Mouse (Mus musculus) testis, adult 2 months (tissue): ENCODE data around the gene Bmpr1a. TPM values are rescaled to one million over a fixed set of nuclear protein-coding genes. Genes with fewer than 3 reads are reported as not detected.

ENCODE experiments used
- H3K27ac ChIP-seq: fragments of 200-500 bp; 2 replicates; pipeline ENCODE4 v1.5.1; 2012; ENCODE audit warnings: low read depth, low read length; ENCODE audit not compliant: control insufficient read depth, insufficient read depth
- H3K27me3 ChIP-seq: fragments of 200-500 bp; 2 replicates; pipeline ENCODE4 v1.6.1; 2012; ENCODE audit warnings: mild to moderate bottlenecking, low read length, moderate library complexity; ENCODE audit not compliant: control insufficient read depth, insufficient read depth
- H3K36me3 ChIP-seq: fragments of 200-500 bp; 2 replicates; pipeline ENCODE4 v1.6.1; 2012; ENCODE audit warnings: mild to moderate bottlenecking, low read length; ENCODE audit not compliant: control insufficient read depth, insufficient read depth
- H3K4me1 ChIP-seq: fragments of 200-500 bp; 2 replicates; pipeline ENCODE4 v1.6.1; 2012; ENCODE audit warnings: low read length; ENCODE audit not compliant: control insufficient read depth, insufficient read depth
- H3K4me3 ChIP-seq: fragments of 200-500 bp; 2 replicates; pipeline ENCODE4 v1.5.1; 2012; ENCODE audit warnings: low read depth, mild to moderate bottlenecking, low read length, moderate library complexity, mixed read lengths; ENCODE audit not compliant: control insufficient read depth
- CTCF ChIP-seq: fragments of 200-500 bp; IDR thresholded peaks from 2 replicates; pipeline ENCODE4 v1.5.1; 2012; ENCODE audit warnings: low read depth, mild to moderate bottlenecking, inconsistent platforms, low read length, moderate library complexity; ENCODE audit not compliant: control insufficient read depth, insufficient read depth, insufficient replicate concordance
- POLR2A ChIP-seq: fragments of 200-500 bp; IDR thresholded peaks from 2 replicates; pipeline ENCODE4 v1.6.1; 2012; ENCODE audit warnings: low read depth, mild to moderate bottlenecking, inconsistent platforms, low read length, moderate library complexity; ENCODE audit not compliant: control insufficient read depth
- polyA plus RNA-seq: library from polyadenylated mRNA; depleted of rRNA; stranded (reverse); fragments of >200 nt; gene quantifications from 2 replicates; pipeline ENCODE4 v1.2.3, GENCODE M21; 2012

Gene Bmpr1a
- polyA plus RNA-seq, 1 experiment, result 5.9 TPM

DNA sequence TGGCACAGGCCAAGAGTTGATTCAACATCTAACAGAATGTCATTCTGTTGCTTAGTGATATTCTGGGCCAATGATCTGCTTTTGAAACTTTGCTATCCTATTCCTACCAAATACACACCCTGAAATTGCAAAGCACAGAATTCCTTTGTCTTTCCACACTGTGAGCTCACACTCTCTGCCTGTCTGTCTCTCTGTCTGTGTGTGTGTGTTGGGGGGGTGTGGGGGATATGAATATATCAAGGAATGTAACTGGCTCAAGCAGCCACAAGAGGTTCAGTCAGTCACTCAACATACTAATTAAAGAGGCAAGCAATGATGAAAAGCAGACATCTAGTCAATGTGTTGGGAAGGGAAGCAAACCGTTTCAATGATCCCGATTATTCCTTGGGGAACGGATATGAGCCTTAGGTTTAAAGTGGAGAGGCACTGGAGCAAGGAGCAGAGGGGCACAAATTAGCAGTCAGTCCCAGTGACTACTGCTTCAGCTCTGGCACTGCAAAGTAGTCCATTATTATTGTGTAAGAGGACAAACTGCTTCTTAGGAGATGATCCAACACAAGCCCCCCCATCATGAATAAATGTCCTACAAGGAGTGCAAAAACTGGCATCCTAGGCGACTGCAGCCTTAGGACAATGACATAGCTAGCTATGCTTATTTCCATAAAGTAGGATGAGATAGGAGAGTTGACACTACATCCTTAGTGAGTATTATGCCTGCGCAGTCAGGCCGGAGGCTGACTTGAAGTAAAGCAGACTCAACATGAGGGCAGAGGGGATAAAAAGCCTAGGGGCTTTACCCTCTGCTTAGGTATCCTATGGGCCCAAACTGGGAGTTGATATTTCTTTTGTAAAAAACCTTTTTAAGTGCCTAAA, 19.4 kb downstream of the Bmpr1a start:
- TF ChIP-seq POLR2A, result no peak
- no peak for TF ChIP-seq CTCF
- Histone ChIP-seq H3K4me1 (no peaks in the 10 kb centered on the region), H3K27ac (no peak overlapping the region), H3K4me3 (no peak overlapping the region), H3K27me3 (no peaks in the 10 kb centered on the region), H3K36me3 (no peaks in the 10 kb centered on the region)

DNA sequence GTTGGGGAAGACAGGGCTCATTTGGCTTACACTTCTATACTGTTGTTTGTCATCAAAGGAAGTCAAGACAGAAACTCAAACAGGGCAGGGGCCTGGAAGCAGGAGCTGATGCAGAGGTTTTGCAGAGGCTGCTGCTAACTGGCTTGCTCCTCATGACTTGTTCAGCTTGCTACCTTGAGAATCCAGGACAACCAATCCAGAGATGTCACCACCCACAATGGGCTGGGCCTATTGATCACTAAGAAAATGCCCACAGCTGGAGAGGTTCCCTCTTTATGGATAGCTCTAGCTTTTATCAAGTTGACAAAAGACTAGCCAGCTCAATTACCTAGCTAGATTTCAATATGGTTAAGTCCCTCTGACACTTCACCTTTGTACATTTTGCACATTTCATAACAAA, 31.6 kb downstream of the Bmpr1a start:
- no peaks in the 10 kb centered on the region for H3K27me3 ChIP-seq
- no peaks in the 10 kb centered on the region for H3K36me3 ChIP-seq
- TF ChIP-seq POLR2A, result no peak
- no peak for TF ChIP-seq CTCF
- H3K27ac ChIP-seq, result no peak overlapping the region
- H3K4me1 ChIP-seq, result no peaks in the 10 kb centered on the region
- no peak overlapping the region for H3K4me3 ChIP-seq

DNA sequence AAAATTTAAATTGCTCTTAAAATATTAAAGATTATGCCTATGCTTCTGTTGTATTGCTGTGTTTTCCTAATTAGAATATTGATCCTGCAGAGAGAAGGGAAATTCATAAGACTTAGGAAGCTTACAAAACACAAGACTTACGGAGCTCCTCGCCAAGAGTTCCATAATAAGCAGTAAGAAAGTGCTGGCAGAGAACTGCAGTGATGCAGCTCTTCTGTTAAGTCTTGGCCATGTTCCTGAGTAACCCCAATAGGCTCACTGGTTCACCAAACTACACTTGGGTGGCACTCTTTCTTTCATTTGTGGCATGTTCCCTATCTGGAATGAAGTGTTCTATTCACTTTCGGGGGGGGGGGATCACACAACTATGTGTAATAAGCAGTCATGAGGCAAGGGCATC, 36.9 kb downstream of the Bmpr1a start:
- H3K27ac ChIP-seq, result no peak overlapping the region
- TF ChIP-seq POLR2A (no peak), CTCF (no peak)

DNA sequence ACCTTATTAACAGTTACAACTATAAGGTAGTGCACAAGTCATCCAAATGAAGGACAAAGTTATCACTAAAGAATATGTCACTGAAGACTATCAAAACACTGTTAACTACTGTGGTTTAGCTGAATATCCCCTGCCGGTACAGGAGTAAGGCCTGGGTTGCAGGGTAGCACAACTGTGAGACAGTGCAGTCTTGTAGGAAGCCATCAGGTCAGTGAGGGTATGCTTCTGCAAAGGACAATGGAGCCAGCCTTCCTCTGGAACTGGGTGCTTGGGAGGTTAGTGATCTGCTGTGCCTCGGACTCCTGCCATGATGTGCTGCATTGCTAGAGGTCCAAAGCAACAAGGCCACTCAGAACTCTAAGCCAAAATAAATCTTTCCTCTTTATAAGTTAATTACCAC, 43.8 kb downstream of the Bmpr1a start:
- Histone ChIP-seq H3K27ac (no peak overlapping the region), H3K27me3 (no peaks in the 10 kb centered on the region), H3K36me3 (no peaks in the 10 kb centered on the region), H3K4me3 (no peak overlapping the region), H3K4me1 (no peaks in the 10 kb centered on the region)
- TF ChIP-seq CTCF, result no peak
- no peak for TF ChIP-seq POLR2A

More for the DNA sequence above, 36.9 kb downstream of the Bmpr1a start:
- Histone ChIP-seq H3K36me3 (no peaks in the 10 kb centered on the region), H3K4me3 (no peak overlapping the region), H3K4me1 (no peaks in the 10 kb centered on the region), H3K27me3 (no peaks in the 10 kb centered on the region)

DNA sequence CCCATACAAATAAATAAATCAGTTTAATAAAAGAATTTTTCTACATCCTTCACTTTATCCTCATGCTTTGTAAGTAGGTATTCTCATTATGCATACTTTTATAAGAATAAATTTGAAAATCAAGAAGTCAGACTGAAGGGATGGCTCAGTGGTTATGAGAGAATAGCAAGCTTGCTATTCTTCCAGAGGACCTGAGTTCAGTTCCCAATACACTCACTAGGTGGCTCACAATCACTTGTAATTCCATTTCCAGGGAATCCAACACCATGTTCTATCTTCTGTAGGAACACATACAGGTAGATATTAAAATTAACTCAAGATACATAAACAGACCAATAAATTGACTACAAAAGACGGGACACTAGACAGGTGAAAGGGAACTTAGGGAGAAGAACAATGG, 44.3 kb downstream of the Bmpr1a start:
- Histone ChIP-seq H3K4me1 (no peaks in the 10 kb centered on the region), H3K36me3 (no peaks in the 10 kb centered on the region), H3K27me3 (no peaks in the 10 kb centered on the region), H3K27ac (no peak overlapping the region), H3K4me3 (no peak overlapping the region)
- TF ChIP-seq CTCF, result no peak
- TF ChIP-seq POLR2A, result no peak

DNA sequence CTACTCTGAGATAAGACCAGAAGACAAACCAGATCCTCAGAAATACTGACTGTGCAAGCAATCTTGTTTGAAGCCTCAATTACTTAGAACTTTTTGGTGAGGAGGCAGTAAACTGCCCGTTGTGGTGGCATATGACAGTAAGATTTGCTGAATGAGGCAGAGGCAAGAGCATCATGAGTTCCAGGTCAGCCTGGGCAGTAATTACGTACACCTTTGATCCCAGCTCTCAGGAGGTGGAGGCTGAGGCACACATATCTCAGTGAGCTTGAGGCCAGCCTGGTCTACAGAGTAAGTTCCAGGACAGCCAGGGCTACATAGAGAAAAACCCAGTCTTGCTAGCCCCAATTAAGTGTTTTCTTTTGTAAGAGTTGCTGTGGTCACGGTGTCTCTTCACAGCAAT, 48.9 kb downstream of the Bmpr1a start:
- Histone ChIP-seq H3K36me3 (no peaks in the 10 kb centered on the region), H3K4me3 (no peak overlapping the region), H3K27ac (no peak overlapping the region), H3K4me1 (no peaks in the 10 kb centered on the region), H3K27me3 (no peaks in the 10 kb centered on the region)
- TF ChIP-seq CTCF (no peak), POLR2A (no peak)

DNA sequence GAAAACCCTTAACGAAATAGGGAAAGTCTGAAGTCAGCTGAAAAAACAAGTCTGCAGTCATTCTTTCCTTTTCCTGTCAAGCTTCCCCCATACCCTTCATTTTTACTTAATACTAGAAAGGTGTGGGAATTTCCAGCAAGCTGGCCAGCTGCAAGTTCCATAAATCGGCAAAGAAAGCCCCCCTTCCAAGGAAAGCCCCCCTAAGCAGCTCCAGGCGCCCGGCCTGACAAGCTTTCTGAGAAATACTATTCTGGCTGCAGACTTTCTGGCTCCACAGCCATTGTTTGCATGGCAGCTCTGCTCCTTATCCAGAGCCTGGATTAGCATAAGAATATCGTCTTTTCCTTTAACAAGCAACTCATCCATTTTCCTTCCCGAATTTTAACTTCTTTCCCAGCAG, 49.5 kb downstream of the Bmpr1a start:
- Histone ChIP-seq H3K4me3 (no peak overlapping the region), H3K4me1 (no peaks in the 10 kb centered on the region), H3K36me3 (no peaks in the 10 kb centered on the region), H3K27me3 (no peaks in the 10 kb centered on the region), H3K27ac (no peak overlapping the region)
- no peak for TF ChIP-seq CTCF
- TF ChIP-seq POLR2A, result no peak
